Mouse (Mus musculus): ENCODE results near the gene Gm21663.
"Not testable (repeated sequence)": the region's sequence is repeated elsewhere in the genome, so short reads cannot be mapped to it uniquely, and the experiment has no call there.

Gm21663 gene

DNA sequence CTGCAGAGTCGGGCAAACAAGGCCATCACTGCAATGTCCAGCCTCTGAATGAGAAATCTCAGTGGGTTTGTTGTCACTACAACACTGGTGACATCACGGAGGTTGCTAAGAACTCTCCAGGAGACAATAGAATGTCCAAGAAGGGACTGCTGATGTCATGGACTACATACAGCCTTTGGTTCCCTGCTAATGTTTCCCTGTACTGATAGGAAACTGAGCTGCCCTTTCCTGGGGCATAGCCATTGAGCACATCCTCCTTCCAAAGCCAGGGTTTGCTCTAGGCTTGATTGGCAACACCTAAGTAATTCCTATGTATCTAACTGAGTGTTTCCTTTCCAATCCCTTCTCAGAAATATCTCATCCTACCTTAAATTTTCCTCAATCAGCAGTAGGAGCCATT lies at the start of gene Gm21663:
Gene Gm21663 (minus strand): TSS at position 101 of the 400 bp plus-strand sequence.
- DNase-seq, result not testable (repeated sequence)

GRCm38 (mm10) chr5:25988550-25988949 lies 46.4 kb upstream of the Gm21663 start, which contains the start of gene Gm21698:
TSS of gene Gm21698 (minus strand) at chr5:25988650.
- not testable (repeated sequence) for DNase-seq

DNA sequence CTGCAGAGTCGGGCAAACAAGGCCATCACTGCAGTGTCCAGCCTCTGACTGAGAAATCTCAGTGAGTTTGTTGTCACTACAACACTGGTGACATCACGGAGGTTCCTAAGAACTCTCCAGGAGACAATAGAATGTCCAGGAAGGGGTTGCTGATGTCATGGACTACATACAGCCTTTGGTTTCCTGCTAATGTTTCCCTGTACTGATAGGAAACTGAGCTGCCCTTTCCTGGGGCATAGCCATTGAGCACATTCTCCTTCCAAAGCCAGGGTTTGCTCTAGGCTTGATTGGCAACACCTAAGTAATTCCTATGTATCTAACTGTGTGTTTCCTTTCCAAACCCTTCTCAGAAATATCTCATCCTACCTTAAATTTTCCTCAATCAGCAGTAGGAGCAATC lies 30.4 kb upstream of the Gm21663 start, which contains the start of gene Gm21680:
Gene Gm21680 (minus strand): TSS at position 101 of the 400 bp plus-strand sequence.
- not testable (repeated sequence) for DNase-seq

GRCm38 (mm10) chr5:25957050-25957449 lies 14.9 kb upstream of the Gm21663 start:
- DNase-seq, result not testable (repeated sequence)

GRCm38 (mm10) chr5:25956611-25957010 lies 14.4 kb upstream of the Gm21663 start:
- DNase-seq, result peak; percentile 20 to 38

DNA sequence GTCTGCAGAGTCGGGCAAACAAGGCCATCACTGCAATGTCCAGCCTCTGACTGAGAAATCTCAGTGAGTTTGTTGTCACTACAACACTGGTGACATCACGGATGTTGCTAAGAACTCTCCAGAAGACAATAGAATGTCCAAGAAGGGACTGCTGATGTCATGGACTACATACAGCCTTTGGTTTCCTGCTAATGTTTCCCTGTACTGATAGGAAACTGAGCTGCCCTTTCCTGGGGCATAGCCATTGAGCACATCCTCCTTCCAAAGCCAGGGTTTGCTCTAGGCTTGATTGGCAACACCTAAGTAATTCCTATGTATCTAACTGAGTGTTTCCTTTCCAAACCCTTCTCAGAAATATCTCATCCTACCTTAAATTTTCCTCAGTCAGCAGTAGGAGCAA lies 12.1 kb upstream of the Gm21663 start, which contains the start of gene Gm21671:
Gene Gm21671 (minus strand): TSS at position 101 of the 400 bp plus-strand sequence.
- DNase-seq, result not testable (repeated sequence)

GRCm38 (mm10) chr5:25945391-25945790 lies 3.2 kb upstream of the Gm21663 start:
- not testable (repeated sequence) for DNase-seq

DNA sequence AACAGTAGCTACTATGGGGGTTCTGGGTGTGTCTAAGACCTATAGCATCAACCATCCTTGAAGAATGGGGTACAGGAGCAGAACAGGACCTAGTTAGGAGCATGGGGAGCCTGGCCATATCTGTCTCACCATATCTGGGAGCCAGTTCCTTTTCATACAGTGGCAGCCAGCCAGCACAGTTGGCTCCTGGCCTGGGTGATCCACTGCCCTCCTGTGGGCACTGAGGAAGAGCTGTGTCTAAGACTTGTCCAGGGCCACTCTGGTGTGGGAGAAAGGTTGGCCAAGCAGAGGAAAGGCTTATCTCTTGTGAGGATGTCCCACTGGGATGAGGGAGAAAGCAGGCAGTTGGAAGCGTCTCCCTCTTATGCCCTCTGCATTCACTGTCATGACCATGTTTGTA lies 50.9 kb downstream of the Gm21663 start:
- peak; percentile 95 to 96 for DNase-seq

DNA sequence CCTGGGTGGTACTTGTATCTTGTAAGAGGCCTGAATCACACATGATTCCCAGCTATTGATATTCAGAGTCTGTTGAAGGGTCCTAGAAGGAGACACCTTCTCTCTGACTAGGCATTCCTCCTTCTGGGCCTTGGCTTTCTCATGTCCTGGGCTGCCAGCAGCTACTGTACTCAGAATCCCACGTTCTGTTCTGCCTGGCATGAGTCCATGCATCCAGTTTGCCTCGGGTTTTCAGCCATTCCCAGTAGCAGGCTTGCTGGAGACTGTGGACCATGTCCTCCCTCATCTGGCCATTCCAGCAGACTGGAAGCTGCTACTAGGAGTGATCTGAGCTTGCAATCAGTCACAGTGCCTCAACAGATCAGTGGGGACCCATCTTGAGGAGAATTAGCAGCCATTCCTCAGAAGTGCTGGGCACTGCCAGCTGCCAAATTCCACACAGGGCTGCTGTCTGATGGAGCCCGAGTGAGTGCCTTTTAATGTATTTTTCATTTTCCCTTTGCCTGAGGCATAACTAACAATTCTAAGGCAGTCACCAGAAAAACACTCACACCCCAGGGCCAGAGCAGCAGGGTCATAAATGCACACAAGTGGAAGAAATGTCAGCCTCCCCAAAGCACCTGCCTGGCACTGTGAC lies 52.3 kb downstream of the Gm21663 start:
- peak; percentile 70 to 79 for DNase-seq

DNA sequence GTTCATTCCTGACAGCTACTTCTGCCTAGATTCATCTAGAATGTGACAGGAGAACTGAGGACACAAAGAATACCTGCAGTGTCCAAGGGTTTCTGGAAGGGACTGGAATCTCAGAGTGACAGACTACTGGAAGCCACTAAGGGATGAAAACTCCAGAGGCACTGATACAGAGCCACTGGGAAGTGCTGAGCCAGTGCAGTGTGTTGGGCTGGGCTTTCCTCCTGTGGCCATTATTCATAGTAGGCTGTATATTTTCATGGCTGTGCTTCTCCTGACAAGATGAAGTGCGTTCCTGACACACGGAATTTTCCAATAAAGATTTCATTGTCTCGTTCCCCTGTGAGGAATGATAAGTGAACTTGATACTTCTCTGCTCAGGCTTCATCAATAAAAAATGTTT lies 55.5 kb downstream of the Gm21663 start:
- no peak for DNase-seq

Data from cerebellum, postnatal 10 days (tissue).